Mouse (Mus musculus) MEL (cell line): ENCODE results near the gene Tnnc1. TPM values are rescaled to one million over a fixed set of nuclear protein-coding genes. Genes with fewer than 3 reads are reported as not detected.

ENCODE experiments used
- DNase-seq: peaks from one replicate; pipeline ENCODE4 v3.0.0; 2011; ENCODE audit warnings: low read depth, low spot score
- H3K27ac ChIP-seq: 2 replicates; pipeline ENCODE4 v1.5.1; 2012; ENCODE audit warnings: low read depth, mild to moderate bottlenecking, control low read depth, low read length, moderate library complexity; ENCODE audit not compliant: control insufficient read depth
- H3K27me3 ChIP-seq, 2 experiments: fragments of 150-350 bp in 1 of 2; sonication (generic) in 1 of 2; 2 replicates each; pipeline ENCODE4 v1.6.1; 2012; ENCODE audit warnings: low read length in 2 of 2, mild to moderate bottlenecking in 2 of 2, improper control_type of control experiment in 1 of 2, moderate library complexity in 1 of 2; ENCODE audit not compliant: insufficient read depth in 2 of 2, control insufficient read depth in 1 of 2
- H3K36me3 ChIP-seq, 2 experiments: 2 replicates each; pipeline ENCODE4 v1.6.1; 2012 to 2014; ENCODE audit warnings: low read length in 2 of 2, improper control_type of control experiment in 1 of 2, inconsistent platforms in 1 of 2, mild to moderate bottlenecking in 1 of 2; ENCODE audit not compliant: insufficient read depth in 2 of 2, control insufficient read depth in 1 of 2
- H3K4me1 ChIP-seq, 2 experiments: fragments of 150-350 bp in 1 of 2; sonication (generic) in 1 of 2; 2 replicates each; pipeline ENCODE4 v1.6.1; 2012; ENCODE audit warnings: low read length in 2 of 2, improper control_type of control experiment in 1 of 2, mild to moderate bottlenecking in 1 of 2; ENCODE audit not compliant: insufficient read depth in 2 of 2, control insufficient read depth in 1 of 2
- H3K4me3 ChIP-seq, 2 experiments: fragments of 150-350 bp in 1 of 2; sonication (generic) in 1 of 2; 2 replicates each; pipeline ENCODE4 v1.5.1; 2012; ENCODE audit warnings: low read depth in 2 of 2, low read length in 2 of 2, mild to moderate bottlenecking in 2 of 2, moderate library complexity in 2 of 2, control low read depth in 1 of 2, improper control_type of control experiment in 1 of 2; ENCODE audit not compliant: control insufficient read depth in 1 of 2, insufficient read depth in 1 of 2
- H3K79me2 ChIP-seq: 2 replicates; pipeline ENCODE4 v1.6.1; 2012; ENCODE audit warnings: mild to moderate bottlenecking, low read length, moderate library complexity; ENCODE audit not compliant: control insufficient read depth, poor library complexity, insufficient read depth
- H3K9ac ChIP-seq: 2 replicates; pipeline ENCODE4 v1.6.1; 2012; ENCODE audit warnings: low read depth, mild to moderate bottlenecking, control low read depth, low read length, moderate library complexity; ENCODE audit not compliant: control insufficient read depth, poor library complexity, severe bottlenecking
- H3K9me3 ChIP-seq: fragments of 150-350 bp; sonication (generic); replicated peaks from 2 replicates; pipeline ENCODE4 v1.6.1; 2012; ENCODE audit warnings: mild to moderate bottlenecking, low read length, improper control_type of control experiment, moderate library complexity; ENCODE audit not compliant: insufficient read depth
- CHD2 ChIP-seq: IDR thresholded peaks from 2 replicates; pipeline ENCODE4 v1.6.1; 2011; ENCODE audit warnings: low read length, improper control_type of control experiment
- CTCF ChIP-seq, 3 experiments: IDR thresholded peaks in 2 of 3; conservative IDR thresholded peaks in 1 of 3; 2 replicates each; pipeline ENCODE4 v1.5.1; 2011 to 2012; ENCODE audit warnings: low read length in 3 of 3, low read depth in 2 of 3, mild to moderate bottlenecking in 2 of 3, improper control_type of control experiment in 1 of 3, inconsistent platforms in 1 of 3, mixed read lengths in 1 of 3, moderate library complexity in 1 of 3; ENCODE audit not compliant: control insufficient read depth in 1 of 3, insufficient read depth in 1 of 3, poor library complexity in 1 of 3, severe bottlenecking in 1 of 3
- ELF1 ChIP-seq: IDR thresholded peaks from 2 replicates; pipeline ENCODE4 v1.6.1; 2014; ENCODE audit warnings: low read depth, mild to moderate bottlenecking, inconsistent platforms, low read length, improper control_type of control experiment, moderate library complexity
- EP300 ChIP-seq, 2 experiments: IDR thresholded peaks; 2 replicates each; pipeline ENCODE4 v1.6.1; 2011; ENCODE audit warnings: improper control_type of control experiment in 2 of 2, low read length in 2 of 2, low read depth in 1 of 2, mild to moderate bottlenecking in 1 of 2
- ETS1 ChIP-seq: IDR thresholded peaks from 2 replicates; pipeline ENCODE4 v1.6.1; 2012; ENCODE audit warnings: low read depth, mild to moderate bottlenecking, inconsistent platforms, low read length, improper control_type of control experiment, moderate library complexity
- GATA1 ChIP-seq: IDR thresholded peaks from 2 replicates; pipeline ENCODE4 v1.6.1; 2011; ENCODE audit warnings: low read depth, low read length, improper control_type of control experiment
- HCFC1 ChIP-seq: IDR thresholded peaks from 2 replicates; pipeline ENCODE4 v1.6.1; 2012; ENCODE audit warnings: low read depth, mild to moderate bottlenecking, inconsistent platforms, low read length, improper control_type of control experiment, moderate library complexity
- KAT2A ChIP-seq: conservative IDR thresholded peaks from 2 replicates; pipeline ENCODE4 v1.6.1; 2012; ENCODE audit warnings: low read depth, low read length, improper control_type of control experiment, inconsistent platforms
- MXI1 ChIP-seq: IDR thresholded peaks from 2 replicates; pipeline ENCODE4 v1.6.1; 2011; ENCODE audit warnings: mild to moderate bottlenecking, low read depth, low read length, improper control_type of control experiment
- MYB ChIP-seq: IDR thresholded peaks from 2 replicates; pipeline ENCODE4 v1.6.1; 2011; ENCODE audit warnings: mild to moderate bottlenecking, low read depth, low read length, improper control_type of control experiment
- MYC ChIP-seq: IDR thresholded peaks from 2 replicates; pipeline ENCODE4 v1.6.1; 2011; ENCODE audit warnings: low read depth, mild to moderate bottlenecking, low read length, improper control_type of control experiment, moderate library complexity
- NELFE ChIP-seq: IDR thresholded peaks from 2 replicates; pipeline ENCODE4 v1.6.1; 2011; ENCODE audit warnings: low read depth, low read length, improper control_type of control experiment
- NRF1 ChIP-seq: IDR thresholded peaks from 2 replicates; pipeline ENCODE4 v1.6.1; 2014; ENCODE audit warnings: low read depth, mild to moderate bottlenecking, inconsistent platforms, low read length, improper control_type of control experiment, moderate library complexity; ENCODE audit not compliant: poor library complexity, insufficient read depth, severe bottlenecking
- POLR2A ChIP-seq, 2 experiments: IDR thresholded peaks; 2 replicates each; pipeline ENCODE4 v1.6.1; 2011 to 2012; ENCODE audit warnings: low read length in 2 of 2, mild to moderate bottlenecking in 2 of 2, control low read depth in 1 of 2, improper control_type of control experiment in 1 of 2, low read depth in 1 of 2, moderate library complexity in 1 of 2; ENCODE audit not compliant: control insufficient read depth in 1 of 2, insufficient read depth in 1 of 2, poor library complexity in 1 of 2
- SIN3A ChIP-seq: IDR thresholded peaks from 2 replicates; pipeline ENCODE4 v1.6.1; 2012; ENCODE audit warnings: low read length, improper control_type of control experiment, inconsistent platforms
- TAL1 ChIP-seq: IDR thresholded peaks from 2 replicates; pipeline ENCODE4 v1.6.1; 2012; ENCODE audit warnings: mild to moderate bottlenecking, inconsistent platforms, low read length, moderate library complexity, mixed read lengths
- USF1 ChIP-seq: IDR thresholded peaks from 2 replicates; pipeline ENCODE4 v1.6.1; 2014; ENCODE audit warnings: low read depth, mild to moderate bottlenecking, inconsistent platforms, low read length, improper control_type of control experiment, moderate library complexity
- ZKSCAN1 ChIP-seq: IDR thresholded peaks from 2 replicates; pipeline ENCODE4 v1.6.1; 2012; ENCODE audit warnings: low read depth, mild to moderate bottlenecking, inconsistent platforms, low read length, improper control_type of control experiment, moderate library complexity
- ZNF384 ChIP-seq: IDR thresholded peaks from 2 replicates; pipeline ENCODE4 v1.6.1; 2012; ENCODE audit warnings: low read depth, mild to moderate bottlenecking, inconsistent platforms, low read length, improper control_type of control experiment
- polyA plus RNA-seq, 2 experiments: library from polyadenylated mRNA; stranded (reverse) in 1 of 2; unstranded in 1 of 2; fragments of >175 nt in 1 of 2; fragments of >200 nt in 1 of 2; gene quantifications; 2 replicates each; pipeline versions ENCODE4 v1.2.1 to v1.2.4; 2012; ENCODE audit warnings: low replicate concordance in 2 of 2, low read depth in 1 of 2; ENCODE audit not compliant: insufficient read length in 2 of 2, insufficient read depth in 1 of 2, missing spikeins in 1 of 2
- total RNA-seq: library from RNA; depleted of rRNA; stranded (reverse); fragments of 300-350 nt; gene quantifications from 2 replicates; pipeline ENCODE4 v1.2.3, GENCODE M21; 2012

Tnnc1 gene
- total and polyA plus RNA-seq, 3 experiments: 0.19 TPM; not detected in 2

- DNase-seq: no peak
- Histone ChIP-seq H3K4me3 (no peak overlapping the region), H3K79me2 (no peaks in the 10 kb centered on the region), H3K36me3 (peaks cover 2 to 8% of the 10 kb centered on the region in 2 experiments; a peak in 3 of 4 replicates), H3K9me3 (no peaks in the 10 kb centered on the region), H3K9ac (no peak overlapping the region), H3K27ac (no peak overlapping the region), H3K27me3 (no peaks in the 10 kb centered on the region), H3K4me1 (peaks cover 0 to 11% of the 10 kb centered on the region in 2 experiments; a peak in 2 of 4 replicates)
- TF ChIP-seq GATA1: no peak
- TF ChIP-seq MYC: no peak
- no peak for TF ChIP-seq NELFE
- TF ChIP-seq KAT2A: no peak
- no peak for TF ChIP-seq SIN3A
- TF ChIP-seq CTCF (IDR thresholded peaks at IDR 0.05 in 2 of 3, conservative IDR thresholded peaks at IDR 0.05 in 1 of 3; ENCODE audit: control insufficient read depth in 1 of 3, insufficient read depth in 1 of 3, low read depth in 2 of 3, low read length in 3 of 3, poor library complexity in 1 of 3, severe bottlenecking in 1 of 3): no peak
- no peak for TF ChIP-seq USF1
- TF ChIP-seq ETS1: no peak
- TF ChIP-seq ZNF384: no peak
- TF ChIP-seq TAL1: no peak
- TF ChIP-seq NRF1: no peak
- TF ChIP-seq HCFC1: no peak
- no peak for TF ChIP-seq MYB
Observed at GRCm38 (mm10) chr14:31172781-31173455, 35.2 kb upstream of the Tnnc1 start.

GRCm38 (mm10) chr14:31173537-31173936 lies 34.6 kb upstream of the Tnnc1 start:
- Histone ChIP-seq H3K27me3 (no peaks in the 10 kb centered on the region), H3K27ac (no peak overlapping the region), H3K4me1 (peaks cover 0 to 11% of the 10 kb centered on the region in 2 experiments; a peak in 2 of 4 replicates), H3K9me3 (no peaks in the 10 kb centered on the region), H3K9ac (no peak overlapping the region), H3K4me3 (no peak overlapping the region), H3K36me3 (peaks cover 2 to 8% of the 10 kb centered on the region in 2 experiments; a peak in 3 of 4 replicates), H3K79me2 (no peaks in the 10 kb centered on the region)
- TF ChIP-seq EP300 (IDR thresholded peaks at IDR 0.05; ENCODE audit: low read depth in 1 of 2, low read length in 2 of 2): no peak
- TF ChIP-seq ELF1: no peak
- TF ChIP-seq CHD2: no peak
- TF ChIP-seq POLR2A (IDR thresholded peaks at IDR 0.05; ENCODE audit: control insufficient read depth in 1 of 2, insufficient read depth in 1 of 2, low read depth in 1 of 2, low read length in 2 of 2, poor library complexity in 1 of 2): no peak
- TF ChIP-seq NRF1: no peak
- no peak for TF ChIP-seq NELFE
- TF ChIP-seq MXI1: no peak
- TF ChIP-seq HCFC1: no peak
- no peak for TF ChIP-seq USF1
- no peak for TF ChIP-seq ZKSCAN1
- no peak for DNase-seq
